Mouse (Mus musculus) thymus, adult 2 months (tissue): Measurements from ENCODE around the gene Rnf24.

ENCODE experiments used
- CTCF ChIP-seq: fragments of 200-500 bp; IDR thresholded peaks from 2 replicates; pipeline ENCODE4 v1.5.1; 2012; ENCODE audit warnings: mild to moderate bottlenecking, control low read depth, low read length, moderate library complexity, borderline replicate concordance; ENCODE audit not compliant: control insufficient read depth, poor library complexity, insufficient read depth; ENCODE audit errors: extremely low read depth
- POLR2A ChIP-seq: fragments of 200-500 bp; IDR thresholded peaks from 2 replicates; pipeline ENCODE4 v1.6.1; 2012; ENCODE audit warnings: mild to moderate bottlenecking, low read length, control low read depth, moderate library complexity; ENCODE audit not compliant: control insufficient read depth, poor library complexity, insufficient read depth; ENCODE audit errors: extremely low read depth

DNA sequence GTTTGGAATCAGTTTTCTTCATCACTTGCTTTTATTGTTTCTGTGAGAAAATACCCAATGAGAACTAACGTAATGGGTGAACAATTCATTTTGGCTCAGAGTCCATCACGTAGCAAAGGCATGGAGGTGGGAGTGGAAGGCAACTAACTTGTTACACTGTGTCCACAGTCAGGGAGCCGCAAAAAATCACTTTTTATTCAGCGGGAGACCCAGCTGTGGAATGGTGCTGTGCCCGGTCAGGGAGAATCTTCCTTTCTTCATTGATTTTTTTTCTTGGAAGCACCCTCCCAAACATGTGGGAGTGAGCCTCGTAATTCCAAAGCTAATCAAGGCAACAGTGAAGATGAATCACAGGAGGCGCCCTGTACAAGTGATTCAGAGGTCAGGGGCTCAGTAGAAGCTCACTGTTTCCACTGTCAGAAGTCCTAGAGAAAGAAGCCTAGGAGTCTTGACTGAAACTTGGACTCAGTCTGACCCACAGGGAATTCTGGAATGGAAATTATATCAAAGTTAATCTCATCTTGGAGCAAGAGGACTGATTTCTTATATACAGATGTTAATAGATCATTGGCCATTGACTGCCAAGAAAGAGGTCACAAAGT lies 19.7 kb upstream of the Rnf24 start:
- no peak for TF ChIP-seq CTCF
- TF ChIP-seq POLR2A, result no peak
